ENCODE assay signal across 34 mouse cellular contexts in genomic region chr2:27086483-27087010, GRCm38 (mm10). TPM values are rescaled to one million over a fixed set of nuclear protein-coding genes. Genes with fewer than 3 reads are reported as not detected.
DNase-seq lines count a peak whose midpoint lies in the region; ATAC-seq and TF ChIP-seq lines count a peak whose summit lies in the region.
"Had no signal": no experiment of that assay in that cellular context is flagged by ENCODE, and none has a peak within 500 bp of the region (broad histone marks: within the 10 kb centered on the region; RNA-seq: fewer than 3 reads in every experiment).

No protein-coding gene starts in this region.

- H3K9ac ChIP-seq in liver, embryonic 14.5 days (replicated peaks) = no peak overlapping the region
- no peak overlapping the region for H3K9ac ChIP-seq in liver, embryonic 11.5 days (ENCODE audit: low read depth, low read length)
- H3K9ac ChIP-seq: forebrain, embryonic 15.5 days; hindbrain, embryonic 12.5 days; kidney, embryonic 15.5 days; limb, embryonic 12.5 days; neural tube, embryonic 12.5 days had no signal

- peak; percentile 92 for DNase-seq in heart, adult 11 months
- DNase-seq in heart, adult 8-10 months (ENCODE audit: low spot score) = no peak
- no peak for DNase-seq in liver, embryonic 14.5 days (ENCODE audit: low read depth in 3 of 3, low spot score in 3 of 3)
- no peak for DNase-seq in liver, embryonic 11.5 days (ENCODE audit: low spot score)
- peak; percentile 19 for DNase-seq in A20 (ENCODE audit: low read depth, low spot score)
- no peak for DNase-seq in kidney, postnatal 10 days
- DNase-seq in cerebellum, adult 8-10 months = no peak
- DNase-seq: adrenal gland, adult 2 months; adrenal gland, postnatal 36 days; cerebellum, adult 2 months; cerebellum, postnatal 25 days; kidney, adult 18-20 months; lung, adult 2 months; lung, postnatal 14 days; thymus, adult 2 months; thymus, postnatal 36 days had no signal

- 0 out of 2 replicates have a peak, but pooled peaks have one; percentile 3 for TF ChIP-seq CTCF in liver, embryonic 14.5 days (IDR thresholded peaks at IDR 0.05; ENCODE audit: low read depth)

- WGBS in liver, embryonic 14.5 days (ENCODE audit: insufficient replicate concordance) = 44% methylated on average over 4 of the region's 4 CpGs
- 71% methylated on average over 4 of the region's 4 CpGs for WGBS in liver, embryonic 11.5 days

- no peak for ATAC-seq in liver, embryonic 14.5 days (ENCODE audit: insufficient read depth)
- ATAC-seq in liver, embryonic 11.5 days (replicated peaks; ENCODE audit: low FRiP score) = no peak
- 0 out of 2 replicates have a peak, but pooled peaks have one; percentile 35 for ATAC-seq in granulocyte monocyte progenitor cell, adult 5-6 weeks (replicated peaks; ENCODE audit: poor library complexity, severe bottlenecking)
- ATAC-seq: activated CD4-positive, CD25-positive, alpha-beta regulatory T cell, adult 4 months; CD4-positive, CD25-positive, alpha-beta regulatory T cell, adult 4 months; forebrain, embryonic 15.5 days; midbrain, embryonic 16.5 days had no signal

- H3K4me3 ChIP-seq in liver, embryonic 14.5 days (ENCODE audit: insufficient read depth in 1 of 2, low read depth in 2 of 2, low read length in 2 of 2) = no peak overlapping the region
- no peak overlapping the region for H3K4me3 ChIP-seq in liver, embryonic 11.5 days (ENCODE audit: low read depth, low read length)
- H3K4me3 ChIP-seq: embryonic facial prominence, embryonic 13.5 days; forebrain, embryonic 10.5 days; forebrain, embryonic 15.5 days; hindbrain, embryonic 12.5 days; kidney, embryonic 15.5 days; limb, embryonic 12.5 days; myocyte; neural tube, embryonic 12.5 days had no signal

- H3K4me1 ChIP-seq in liver, embryonic 14.5 days (replicated peaks; ENCODE audit: control insufficient read depth in 2 of 2, insufficient read depth in 2 of 2, low read length in 1 of 2) = no peaks in the 10 kb centered on the region
- no peaks in the 10 kb centered on the region for H3K4me1 ChIP-seq in liver, embryonic 11.5 days (replicated peaks; ENCODE audit: control insufficient read depth, insufficient read depth, low read length)
- H3K4me1 ChIP-seq: neural tube, embryonic 12.5 days had no signal

- TF ChIP-seq EP300 in liver, embryonic 14.5 days (IDR thresholded peaks at IDR 0.05; ENCODE audit: low read depth) = no peak

- H3K4me2 ChIP-seq in liver, embryonic 14.5 days (ENCODE audit: low read depth) = no peak overlapping the region
- H3K4me2 ChIP-seq in liver, embryonic 11.5 days = no peak overlapping the region
- H3K4me2 ChIP-seq: embryonic facial prominence, embryonic 13.5 days; forebrain, embryonic 15.5 days; heart, embryonic 11.5 days; hindbrain, embryonic 12.5 days; kidney, embryonic 15.5 days; limb, embryonic 12.5 days; midbrain, embryonic 11.5 days; neural tube, embryonic 12.5 days had no signal

- H3K27me3 ChIP-seq in liver, embryonic 14.5 days (ENCODE audit: control insufficient read depth, insufficient read depth, low read length) = no peaks in the 10 kb centered on the region
- no peaks in the 10 kb centered on the region for H3K27me3 ChIP-seq in liver, embryonic 11.5 days (replicated peaks; ENCODE audit: control insufficient read depth, insufficient read depth, low read length)
- H3K27me3 ChIP-seq: embryonic facial prominence, embryonic 13.5 days; forebrain, embryonic 15.5 days; hindbrain, embryonic 12.5 days; kidney, embryonic 15.5 days; limb, embryonic 12.5 days; neural tube, embryonic 12.5 days had no signal

- no peak overlapping the region for H3K27ac ChIP-seq in liver, embryonic 14.5 days
- H3K27ac ChIP-seq in liver, embryonic 11.5 days (ENCODE audit: low read depth, low read length) = no peak overlapping the region
- H3K27ac ChIP-seq: embryonic facial prominence, embryonic 13.5 days; forebrain, embryonic 10.5 days; forebrain, embryonic 15.5 days; hindbrain, embryonic 12.5 days; kidney, embryonic 15.5 days; neural tube, embryonic 12.5 days had no signal

- H3K9me3 ChIP-seq in liver, embryonic 14.5 days (ENCODE audit: control insufficient read depth, low read length) = no peaks in the 10 kb centered on the region
- no peaks in the 10 kb centered on the region for H3K9me3 ChIP-seq in liver, embryonic 11.5 days (ENCODE audit: control insufficient read depth, low read length)
- H3K9me3 ChIP-seq: embryonic facial prominence, embryonic 13.5 days; forebrain, embryonic 10.5 days; forebrain, embryonic 15.5 days; hindbrain, embryonic 12.5 days; kidney, embryonic 15.5 days; limb, embryonic 12.5 days; neural tube, embryonic 12.5 days had no signal

- no peaks in the 10 kb centered on the region for H3K36me3 ChIP-seq in liver, embryonic 14.5 days (replicated peaks; ENCODE audit: control insufficient read depth, insufficient read depth, low read depth)
- H3K36me3 ChIP-seq in liver, embryonic 11.5 days (ENCODE audit: control insufficient read depth, insufficient read depth, low read length) = no peaks in the 10 kb centered on the region
- H3K36me3 ChIP-seq: embryonic facial prominence, embryonic 13.5 days; forebrain, embryonic 10.5 days; forebrain, embryonic 15.5 days; hindbrain, embryonic 12.5 days; kidney, embryonic 15.5 days; neural tube, embryonic 12.5 days had no signal

RNA-seq across cellular contexts. Expression of gene Adamtsl2, which starts 7.4 kb away (rescaled TPM):
- total RNA-seq in heart, adult 8-10 months (2022) = 1 to 10 TPM; 4.4 to 6.6 (median 5.1) TPM
- 0.31 and 0.47 TPM in 2 replicates for polyA plus RNA-seq in liver, embryonic 14.5 days (2012; rRNA removed)
- 0.25 and 0.53 TPM in 2 replicates for polyA plus RNA-seq in liver, embryonic 14.5 days (2014; fragmentation: Nextera tagmentation; extraction: Ambion mirVana)
- polyA plus RNA-seq in liver, embryonic 11.5 days (2014; fragmentation: Nextera tagmentation; extraction: Ambion mirVana) = 1.8 and 3.5 TPM in 2 replicates
- not detected in 2 replicates for total RNA-seq in granulocyte monocyte progenitor cell, adult 5-6 weeks (2014; fragmentation: Nextera tagmentation)
- not detected in 2 replicates for total RNA-seq in granulocyte monocyte progenitor cell, adult 5-6 weeks (2017)
- total RNA-seq: megakaryocyte progenitor cell, adult 5-6 weeks had no signal
- polyA plus RNA-seq: activated CD4-positive, CD25-positive, alpha-beta regulatory T cell, adult 4 months had no signal

RNA-seq across cellular contexts. Expression of gene Mymk, which starts 14.6 kb away (rescaled TPM):
- total RNA-seq in heart, adult 8-10 months (2022) = not detected
- polyA plus RNA-seq in liver, embryonic 14.5 days (2012; rRNA removed) = 0.03 TPM in 1 of 2 replicates, not detected in the other
- not detected in 2 replicates for polyA plus RNA-seq in liver, embryonic 14.5 days (2014; fragmentation: Nextera tagmentation; extraction: Ambion mirVana)
- polyA plus RNA-seq in liver, embryonic 11.5 days (2014; fragmentation: Nextera tagmentation; extraction: Ambion mirVana) = 0.12 and 0.13 TPM in 2 replicates
- not detected in 2 replicates for total RNA-seq in granulocyte monocyte progenitor cell, adult 5-6 weeks (2014; fragmentation: Nextera tagmentation)
- total RNA-seq in granulocyte monocyte progenitor cell, adult 5-6 weeks (2017) = not detected in 2 replicates
- total RNA-seq: adrenal gland, adult 2 months; adrenal gland, postnatal 36 days; liver, adult 2 months; megakaryocyte progenitor cell, adult 5-6 weeks had no signal
- polyA plus RNA-seq: activated CD4-positive, CD25-positive, alpha-beta regulatory T cell, adult 4 months; CD4-positive, CD25-positive, alpha-beta regulatory T cell, adult 4 months; forebrain, embryonic 10.5 days; intestine, embryonic 14.5 days; liver, adult 2 months; midbrain, embryonic 11.5 days; midbrain, embryonic 16.5 days had no signal

RNA-seq across cellular contexts. Expression of gene Fam163b, which starts 55.7 kb away (rescaled TPM):
- total RNA-seq in heart, adult 8-10 months (2022) = under 1 TPM; 0.27 to 0.63 (median 0.48) TPM
- polyA plus RNA-seq in liver, embryonic 14.5 days (2012; rRNA removed) = 0.01 and 0.04 TPM in 2 replicates
- polyA plus RNA-seq in liver, embryonic 14.5 days (2014; fragmentation: Nextera tagmentation; extraction: Ambion mirVana) = not detected in 2 replicates
- 0.14 and 0.29 TPM in 2 replicates for polyA plus RNA-seq in liver, embryonic 11.5 days (2014; fragmentation: Nextera tagmentation; extraction: Ambion mirVana)
- not detected in 2 replicates for total RNA-seq in granulocyte monocyte progenitor cell, adult 5-6 weeks (2014; fragmentation: Nextera tagmentation)
- total RNA-seq in granulocyte monocyte progenitor cell, adult 5-6 weeks (2017) = not detected in 2 replicates
- total RNA-seq: liver, adult 2 months; megakaryocyte progenitor cell, adult 5-6 weeks had no signal
- polyA plus RNA-seq: activated CD4-positive, CD25-positive, alpha-beta regulatory T cell, adult 4 months; CD4-positive, CD25-positive, alpha-beta regulatory T cell, adult 4 months; liver, adult 2 months; spleen, adult 2 months had no signal

RNA-seq across cellular contexts. Expression of gene Slc2a6, which starts 58.7 kb away (rescaled TPM):
- total RNA-seq in heart, adult 8-10 months (2022) = 1 to 10 TPM in 1 of 4 experiments, under 1 TPM in 3; 0.27 to 1.5 (median 0.56) TPM
- 0.12 and 0.17 TPM in 2 replicates for polyA plus RNA-seq in liver, embryonic 14.5 days (2012; rRNA removed)
- polyA plus RNA-seq in liver, embryonic 14.5 days (2014; fragmentation: Nextera tagmentation; extraction: Ambion mirVana) = 0.20 TPM in 1 of 2 replicates, not detected in the other
- polyA plus RNA-seq in liver, embryonic 11.5 days (2014; fragmentation: Nextera tagmentation; extraction: Ambion mirVana) = 0.51 and 0.64 TPM in 2 replicates
- total RNA-seq in granulocyte monocyte progenitor cell, adult 5-6 weeks (2014; fragmentation: Nextera tagmentation) = 4.6 and 7.5 TPM in 2 replicates
- total RNA-seq in granulocyte monocyte progenitor cell, adult 5-6 weeks (2017) = 2.6 and 4.0 TPM in 2 replicates

Comparison
In these comparisons a context has a peak if more than half of its experiments do, and no peak if none do; other contexts are left out.
1. DNase-seq: peak in heart, adult 11 months (single experiment) and A20 (single experiment); none in heart, adult 8-10 months (single experiment), liver, embryonic 14.5 days (0 of 3), liver, embryonic 11.5 days (single experiment), kidney, postnatal 10 days (single experiment) and cerebellum, adult 8-10 months (single experiment).
2. RNA of gene Adamtsl2, which starts 7.4 kb away (total RNA-seq): 4.4 to 6.6 TPM in heart, adult 8-10 months; not detected in granulocyte monocyte progenitor cell, adult 5-6 weeks; every median in the first group is over 4 times any median in the second.